ENCODE assay signal across 31 mouse cellular contexts in the genomic region with DNA sequence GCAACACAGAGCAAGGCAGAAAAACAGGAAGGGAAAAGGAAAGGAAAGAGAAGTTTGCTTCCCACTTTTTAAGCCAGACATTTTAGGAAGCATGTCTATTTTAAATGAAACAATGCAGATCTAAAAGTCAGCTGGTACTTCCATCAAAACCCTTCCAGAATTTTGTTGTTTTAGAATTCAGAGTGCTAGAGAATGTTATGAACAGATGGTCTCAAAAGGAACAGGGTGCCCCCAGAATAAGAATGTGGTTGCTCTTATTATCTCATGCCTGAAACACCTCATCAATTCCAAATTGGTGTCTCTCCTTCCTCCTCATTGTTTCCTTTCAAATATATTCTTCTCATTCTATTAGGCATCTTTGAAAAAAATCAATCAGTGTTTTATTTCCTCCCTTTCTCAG. TPM values are rescaled to one million over a fixed set of nuclear protein-coding genes. Genes with fewer than 3 reads are reported as not detected.
DNase-seq lines count a peak whose midpoint lies in the region; ATAC-seq and TF ChIP-seq lines count a peak whose summit lies in the region.
"Had no signal": no experiment of that assay in that cellular context is flagged by ENCODE, and none has a peak within 500 bp of the region (broad histone marks: within the 10 kb centered on the region; RNA-seq: fewer than 3 reads in every experiment).

No protein-coding gene starts in this region.

- no peaks in the 10 kb centered on the region for H3K36me3 ChIP-seq in intestine, embryonic 16.5 days (ENCODE audit: control insufficient read depth, insufficient read depth, low read length)
- H3K36me3 ChIP-seq: embryonic facial prominence, embryonic 10.5 days; embryonic facial prominence, embryonic 13.5 days; G1E; heart, embryonic 10.5 days; heart, embryonic 13.5 days had no signal

- peak; percentile 55; the same call in 1 of the 2 replicates for ATAC-seq in frontal cortex, adult (ENCODE audit: low TSS enrichment)
- ATAC-seq in intestine, embryonic 16.5 days: no peak
- ATAC-seq: forebrain, embryonic 13.5 days; forebrain, embryonic 16.5 days; hindbrain, postnatal 0 days; Patski had no signal

- H3K27ac ChIP-seq in layer of hippocampus, adult 2 months: peak overlapping the region; percentile 87
- no peak overlapping the region for H3K27ac ChIP-seq in intestine, embryonic 16.5 days (ENCODE audit: low read length)
- H3K27ac ChIP-seq: embryonic facial prominence, embryonic 10.5 days; embryonic facial prominence, embryonic 13.5 days; forebrain, embryonic 13.5 days; heart, adult 2 months; heart, embryonic 10.5 days; heart, embryonic 13.5 days; hindbrain, embryonic 14.5 days; hindbrain, postnatal 0 days had no signal

- no peak for DNase-seq in frontal cortex, postnatal 25 days (ENCODE audit: low spot score in 2 of 2)
- peak in 1 of 2 experiments; percentile 63 for DNase-seq in layer of hippocampus, adult 2 months (ENCODE audit: low spot score in 2 of 2)
- no peak for DNase-seq in layer of hippocampus, postnatal 10 days (ENCODE audit: low spot score in 2 of 2)
- peak; percentile 11 for DNase-seq in layer of hippocampus, adult 9-10 months (ENCODE audit: low spot score)
- DNase-seq in cerebellum, postnatal 4 days (ENCODE audit: low spot score in 2 of 2): no peak
- DNase-seq: adrenal gland, postnatal 10 days; adrenal gland, postnatal 36 days; B cell, adult 2 months; cerebellum, adult 11 months; cerebellum, adult 2 months; cerebellum, adult 9-11 months; cerebellum, postnatal 25 days; gastrocnemius, postnatal 10 days; gastrocnemius, postnatal 36 days; heart, adult 2 months; heart, postnatal 14 days; heart, postnatal 4 days had no signal

- no peak overlapping the region for H3K9ac ChIP-seq in intestine, embryonic 16.5 days (ENCODE audit: low read depth, low read length)
- H3K9ac ChIP-seq: embryonic facial prominence, embryonic 13.5 days; forebrain, embryonic 13.5 days; heart, embryonic 13.5 days; hindbrain, embryonic 14.5 days had no signal

- no peak overlapping the region for H3K4me3 ChIP-seq in layer of hippocampus, adult 2 months
- no peak overlapping the region for H3K4me3 ChIP-seq in intestine, embryonic 16.5 days (ENCODE audit: low read length)
- H3K4me3 ChIP-seq: embryonic facial prominence, embryonic 10.5 days; embryonic facial prominence, embryonic 13.5 days; erythroblast, embryonic 14.5 days; forebrain, embryonic 13.5 days; heart, adult 2 months; heart, embryonic 10.5 days; heart, embryonic 13.5 days had no signal

- H3K4me1 ChIP-seq in intestine, embryonic 16.5 days (ENCODE audit: control insufficient read depth, insufficient read depth, low read length): no peaks in the 10 kb centered on the region
- H3K4me1 ChIP-seq: embryonic facial prominence, embryonic 10.5 days; embryonic facial prominence, embryonic 13.5 days; forebrain, embryonic 13.5 days; heart, embryonic 10.5 days; heart, embryonic 13.5 days had no signal

- TF ChIP-seq CTCF in layer of hippocampus, adult 2 months (conservative IDR thresholded peaks at IDR 0.05): no peak

- H3K4me2 ChIP-seq in intestine, embryonic 16.5 days (ENCODE audit: low read depth, low read length): no peak overlapping the region
- H3K4me2 ChIP-seq: embryonic facial prominence, embryonic 13.5 days; forebrain, embryonic 13.5 days; heart, embryonic 13.5 days; hindbrain, embryonic 14.5 days had no signal

- H3K27me3 ChIP-seq in intestine, embryonic 16.5 days (replicated peaks; ENCODE audit: control insufficient read depth, insufficient read depth, low read length): no peaks in the 10 kb centered on the region
- H3K27me3 ChIP-seq: CH12.LX; embryonic facial prominence, embryonic 13.5 days; forebrain, embryonic 13.5 days; heart, embryonic 13.5 days had no signal

- H3K9me3 ChIP-seq in intestine, embryonic 16.5 days (ENCODE audit: control insufficient read depth, low read length): no peaks in the 10 kb centered on the region
- H3K9me3 ChIP-seq: embryonic facial prominence, embryonic 10.5 days; embryonic facial prominence, embryonic 13.5 days; forebrain, embryonic 13.5 days; G1E; heart, embryonic 10.5 days; heart, embryonic 13.5 days had no signal

RNA-seq across cellular contexts. Expression of gene Gm527, which starts 60.0 kb away (rescaled TPM):
- 10 to 100 TPM; 10.5 to 15.7 TPM for total RNA-seq in layer of hippocampus, adult 2 months (2021)
- total RNA-seq in layer of hippocampus, postnatal 10 days (2021): 10 to 100 TPM; 13.5 to 14.7 TPM
- 0.48 and 1.2 TPM in 2 replicates for polyA plus RNA-seq in intestine, embryonic 16.5 days (2015; fragmentation: Nextera tagmentation; extraction: Ambion mirVana)
- polyA plus RNA-seq: erythroblast, embryonic 14.5 days had no signal
